Mouse (Mus musculus): ENCODE results near the gene Clic4.

The Clic4 gene

DNA sequence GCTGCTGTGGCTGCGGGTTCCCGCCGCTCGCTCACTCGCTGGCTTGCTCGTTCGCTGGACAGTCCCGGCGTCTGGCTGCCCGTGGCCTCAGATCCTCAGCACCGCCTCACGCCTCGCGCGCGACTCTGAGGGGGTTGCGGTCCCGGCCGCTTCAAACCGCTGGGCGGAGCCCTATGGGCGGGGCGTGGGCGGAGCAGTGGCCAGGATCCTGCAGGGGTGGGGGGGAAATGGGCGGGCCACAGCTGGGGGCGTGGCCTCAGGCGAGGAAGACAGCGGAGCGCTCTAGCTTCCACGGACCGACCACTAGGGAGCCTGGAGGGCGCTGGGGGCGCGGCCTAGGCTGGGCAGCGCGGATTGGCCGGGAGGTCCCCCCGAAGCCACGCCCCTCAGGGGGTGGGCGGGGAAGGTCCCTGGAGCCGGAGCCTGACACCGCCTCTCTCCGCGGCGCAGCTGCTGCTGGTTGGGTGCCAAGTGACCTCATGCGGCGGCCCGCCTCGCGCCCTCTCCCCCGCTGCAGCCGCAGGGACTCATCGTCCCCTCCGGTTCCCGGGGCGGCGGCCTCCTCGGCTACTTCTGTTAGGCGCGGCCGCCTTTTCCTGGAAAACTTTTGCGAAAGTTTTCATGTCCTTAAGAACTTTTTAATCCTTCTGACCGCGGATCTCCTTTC is at the start of gene Clic4:
Gene Clic4, minus strand, starts transcription at position 175 of the 667 bp plus-strand sequence.
- DNase-seq (ENCODE audit: low spot score), result peak; percentile 99

- DNase-seq (ENCODE audit: low spot score), result peak; percentile 86
These were observed 45.4 kb upstream of the Clic4 start for GRCm38 (mm10) chr4:135317966-135318365.

DNA sequence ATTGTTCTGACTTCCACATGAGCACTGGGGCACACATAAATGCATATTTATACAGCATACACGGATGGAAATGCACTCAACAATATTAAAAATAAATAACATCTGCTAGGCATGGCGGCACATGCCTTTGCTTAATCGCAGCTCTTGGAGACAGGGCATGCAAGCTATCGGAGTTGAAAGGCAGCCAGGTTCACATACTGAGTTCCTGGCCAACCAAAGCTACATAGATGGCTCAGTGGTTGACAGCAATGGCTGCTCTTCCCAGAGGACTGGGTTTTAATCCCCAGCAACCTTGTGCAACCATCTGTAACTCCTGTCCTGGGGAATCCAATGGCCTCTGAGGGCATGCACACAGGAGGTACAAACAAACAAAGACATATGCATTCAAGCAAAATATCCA is 44.9 kb upstream of the Clic4 start:
- no peak for DNase-seq (ENCODE audit: low spot score)

DNA sequence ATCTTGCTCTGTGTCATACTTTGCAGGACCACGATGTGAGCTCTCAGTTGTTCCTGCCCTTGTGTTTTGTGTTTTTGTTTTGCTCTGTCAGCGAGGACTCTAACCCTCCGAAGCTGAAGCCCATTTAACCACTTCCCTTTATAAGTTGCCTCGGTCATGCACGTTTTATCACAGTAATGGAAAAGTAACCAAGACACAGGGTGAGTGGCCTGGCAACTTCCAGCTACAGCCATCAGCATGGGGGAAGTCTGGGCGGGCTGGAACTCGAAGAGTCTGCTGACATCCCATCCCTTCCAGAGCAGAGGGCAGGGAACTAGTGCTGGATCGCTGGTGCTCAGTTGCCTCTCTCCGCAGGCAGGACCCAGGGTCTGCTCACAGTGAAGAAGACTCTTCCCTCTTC is 42.7 kb upstream of the Clic4 start:
- no peak for DNase-seq (ENCODE audit: low spot score)

GRCm38 (mm10) chr4:135314419-135314832 is 41.8 kb upstream of the Clic4 start:
- DNase-seq (ENCODE audit: low spot score), result no peak

DNA sequence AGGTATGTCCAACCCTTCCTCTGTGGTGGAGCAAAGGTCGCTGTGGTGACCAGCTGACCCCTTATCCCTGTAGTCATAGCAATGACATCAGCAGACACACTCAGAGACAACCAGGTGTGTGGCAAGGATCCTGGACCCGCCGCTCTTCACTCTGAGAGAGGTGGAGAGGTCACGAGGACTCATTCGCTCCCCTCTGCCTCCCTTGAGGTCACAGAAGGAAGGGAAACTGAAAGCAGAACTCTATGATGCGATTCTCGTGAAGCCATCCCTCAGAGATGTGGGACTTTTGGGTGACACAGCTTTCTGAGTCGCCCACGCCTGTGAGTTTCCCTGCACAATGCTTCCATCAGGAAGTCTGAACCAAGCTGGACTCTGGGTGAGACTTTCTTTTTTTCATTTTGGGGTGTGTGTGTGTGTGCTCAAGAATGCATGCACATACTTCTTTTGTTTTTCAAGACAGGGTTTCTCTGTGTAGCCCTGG is 41.2 kb upstream of the Clic4 start:
- DNase-seq (ENCODE audit: low spot score), result no peak

- DNase-seq (ENCODE audit: low spot score), result no peak
These were observed 40.6 kb upstream of the Clic4 start for GRCm38 (mm10) chr4:135313111-135313691.

DNA sequence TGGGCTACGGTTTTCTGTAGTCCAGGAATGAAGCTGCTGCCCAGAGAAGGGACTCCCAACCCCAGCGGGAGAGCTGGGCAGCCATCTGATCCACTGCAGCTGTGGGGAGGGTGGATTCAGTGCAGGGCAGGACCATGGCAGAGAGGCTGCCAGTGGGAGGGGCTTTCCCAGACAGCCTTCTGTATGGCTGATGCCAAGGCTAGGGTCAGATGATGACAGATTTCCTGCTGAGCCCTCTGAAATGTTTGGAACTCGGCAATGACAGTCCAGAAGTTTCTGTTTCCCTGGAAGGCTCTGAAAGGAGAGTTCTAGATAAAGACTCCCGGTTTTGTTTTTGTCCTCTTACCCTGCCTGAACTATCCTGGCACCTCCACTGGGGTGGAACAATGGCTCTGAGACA is 40.1 kb upstream of the Clic4 start:
- DNase-seq (ENCODE audit: low spot score), result peak; percentile 31

DNA sequence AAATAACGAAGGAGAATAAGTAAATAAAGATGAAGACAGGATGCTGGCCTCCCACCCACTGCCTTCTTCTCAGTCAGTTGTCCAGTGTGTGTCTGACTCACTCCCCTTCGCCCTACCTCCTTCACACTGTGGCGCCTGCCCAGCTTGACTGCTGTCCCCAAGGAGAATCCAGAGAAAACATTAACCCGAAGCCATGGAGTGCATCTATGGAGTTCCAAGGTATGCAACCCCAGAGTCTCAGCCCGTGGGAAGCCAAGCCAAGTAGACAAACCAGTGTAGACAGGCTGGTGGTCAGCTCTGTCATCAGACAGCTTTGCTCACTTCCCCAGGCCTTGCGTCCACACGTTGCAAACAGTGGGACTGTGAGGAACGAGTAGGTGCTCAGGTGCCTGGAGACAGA is 37.8 kb upstream of the Clic4 start:
- no peak for DNase-seq (ENCODE audit: low spot score)

- no peak for DNase-seq (ENCODE audit: low spot score)
These were observed 37.1 kb upstream of the Clic4 start for GRCm38 (mm10) chr4:135309726-135310125.

DNA sequence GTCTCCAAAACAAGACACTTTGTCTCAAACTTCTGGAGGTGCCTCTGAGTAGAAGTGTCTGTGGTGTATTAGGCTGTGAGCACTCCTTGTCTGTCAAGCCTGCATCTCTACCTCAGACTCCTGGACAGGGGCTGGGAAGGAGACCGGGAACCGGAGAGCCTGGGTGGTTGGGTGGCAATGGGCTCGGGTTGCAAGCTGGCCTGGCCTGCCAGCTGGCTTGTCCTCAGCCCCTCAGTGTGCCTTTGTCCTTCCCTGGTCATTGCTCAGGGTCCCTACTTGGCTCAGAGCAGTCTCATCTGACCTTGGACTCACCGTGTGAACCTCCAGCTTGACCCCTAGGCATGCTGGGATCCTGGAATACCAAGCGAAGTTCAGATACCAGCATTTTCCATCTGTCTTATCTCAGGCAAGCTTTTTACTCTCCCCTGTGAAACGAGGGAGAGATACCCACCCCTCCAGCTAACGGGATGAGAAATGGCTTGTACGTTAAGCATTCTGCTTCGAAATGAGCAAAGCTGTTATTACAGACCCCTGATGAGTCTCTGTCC is 36.6 kb upstream of the Clic4 start:
- DNase-seq (ENCODE audit: low spot score), result no peak

DNA sequence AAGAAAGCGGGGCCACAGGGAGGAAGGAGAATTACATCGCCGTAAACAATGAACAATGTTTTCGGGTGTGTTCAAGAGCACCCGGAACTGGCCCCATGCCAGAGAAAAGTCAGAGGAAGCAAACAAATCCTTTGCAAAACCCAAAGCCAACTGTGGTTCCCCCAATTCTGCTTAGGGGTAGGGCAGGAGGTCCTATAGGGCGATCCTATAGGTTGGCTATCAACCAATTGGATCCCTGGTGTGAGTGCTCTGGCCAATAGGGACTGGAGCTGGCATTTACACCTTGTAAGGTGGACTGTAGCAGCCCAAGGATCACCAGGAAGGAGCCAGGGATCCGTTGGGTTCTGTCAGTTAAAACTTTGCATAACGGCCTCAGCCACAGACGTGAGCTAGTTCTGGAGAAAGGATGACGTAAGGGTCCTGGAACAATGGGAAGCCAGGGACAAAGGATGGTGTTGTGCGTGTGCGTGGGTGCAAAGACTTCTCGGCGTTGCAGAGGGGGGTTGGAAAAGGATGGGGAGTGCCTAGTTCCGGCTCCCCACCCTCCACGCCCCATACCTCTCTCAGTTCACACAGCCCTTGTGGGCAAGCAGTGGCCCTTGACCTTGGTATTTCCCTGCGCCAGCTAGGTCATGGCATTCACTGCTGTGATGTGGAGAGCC is 34.5 kb upstream of the Clic4 start:
- DNase-seq (ENCODE audit: low spot score), result peak; percentile 43

DNA sequence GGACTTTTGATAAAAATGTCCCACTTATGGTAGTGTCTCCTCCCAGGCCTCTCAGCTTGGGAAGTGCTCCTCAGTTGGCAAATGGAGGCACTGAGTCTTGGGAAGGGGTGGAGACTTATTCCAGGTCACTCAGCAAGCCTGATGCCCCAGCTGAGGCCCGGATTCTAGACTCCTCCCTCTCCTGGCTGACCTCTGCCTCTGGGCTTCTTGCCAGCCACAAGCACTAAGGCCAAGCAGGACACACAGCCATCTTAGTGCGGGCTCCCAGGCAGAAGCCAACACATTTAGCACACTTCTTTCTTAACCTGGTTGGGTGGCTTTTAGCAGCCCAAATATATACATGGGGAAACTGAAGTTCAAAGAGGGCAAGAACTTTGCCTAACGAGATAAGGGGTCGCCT is 33.9 kb upstream of the Clic4 start:
- DNase-seq (ENCODE audit: low spot score), result no peak

DNA sequence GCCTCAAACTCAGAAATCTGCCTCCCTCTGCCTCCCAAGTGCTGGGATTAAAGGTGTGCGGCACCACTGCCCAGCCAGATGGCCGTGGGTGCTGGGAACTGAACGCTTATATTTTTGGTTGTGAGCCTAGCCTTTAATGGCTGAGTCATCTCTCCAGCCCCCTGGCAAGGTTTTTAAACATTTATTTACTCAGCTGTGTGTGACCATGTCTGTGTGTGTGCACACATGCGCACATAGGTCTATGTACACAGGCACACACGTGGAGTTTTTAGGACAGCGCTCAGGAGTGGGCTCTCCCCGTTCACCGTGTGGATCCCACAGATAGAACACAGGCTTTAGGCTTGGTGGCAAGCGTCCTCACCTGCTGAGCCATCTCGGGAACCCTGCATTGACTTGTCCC is 29.6 kb upstream of the Clic4 start:
- no peak for DNase-seq (ENCODE audit: low spot score)

- DNase-seq (ENCODE audit: low spot score), result no peak
These were observed 28.6 kb upstream of the Clic4 start for GRCm38 (mm10) chr4:135301166-135301565.

GRCm38 (mm10) chr4:135300248-135301041 is 27.8 kb upstream of the Clic4 start:
- DNase-seq (ENCODE audit: low spot score), result no peak

- no peak for DNase-seq (ENCODE audit: low spot score)
These were observed 26.1 kb upstream of the Clic4 start for GRCm38 (mm10) chr4:135298680-135299079.

DNA sequence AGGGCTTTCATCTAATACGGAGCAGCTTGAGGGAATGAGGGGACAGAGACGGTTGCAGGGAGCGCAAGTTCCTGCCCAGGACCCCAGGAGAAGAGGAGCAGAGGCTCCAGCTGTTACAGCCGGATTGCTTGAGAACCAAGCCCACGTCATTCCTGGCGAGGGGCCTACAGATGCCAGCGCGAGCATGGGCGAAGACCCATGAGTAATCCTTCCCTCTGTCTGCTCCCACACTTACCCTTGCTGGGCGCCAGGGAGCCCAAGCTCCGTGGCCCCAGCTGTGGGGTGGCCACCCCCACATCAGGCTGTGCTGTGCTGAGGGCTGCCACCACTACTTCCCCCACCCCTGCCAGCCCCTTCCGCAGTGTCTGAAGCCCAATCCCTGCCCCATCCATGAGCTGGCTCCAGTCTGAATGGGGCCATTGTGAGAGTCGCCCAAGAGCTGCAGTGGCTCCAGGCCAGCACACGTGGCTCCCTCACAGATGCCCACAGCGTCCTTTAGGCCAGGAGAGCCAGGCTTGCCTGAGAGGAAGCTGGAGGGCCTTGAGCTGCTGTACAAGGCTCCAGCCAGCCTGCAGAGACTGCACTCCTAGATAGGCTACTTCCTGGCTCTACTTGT is 25.4 kb upstream of the Clic4 start:
- no peak for DNase-seq (ENCODE audit: low spot score)

GRCm38 (mm10) chr4:135297146-135297545 is 24.5 kb upstream of the Clic4 start:
- no peak for DNase-seq (ENCODE audit: low spot score)

- no peak for DNase-seq (ENCODE audit: low spot score)
These were observed 24.0 kb upstream of the Clic4 start for GRCm38 (mm10) chr4:135296565-135296964.

- DNase-seq (ENCODE audit: low spot score), result no peak
These were observed 21.2 kb upstream of the Clic4 start for GRCm38 (mm10) chr4:135293813-135294212.

Measured in retina, embryonic 14.5 days (tissue).